Mouse (Mus musculus): Measurements from ENCODE around the gene Ppp6r1. TPM values are rescaled to one million over a fixed set of nuclear protein-coding genes. Genes with fewer than 3 reads are reported as not detected.
"Not testable (repeated sequence)": the region's sequence is repeated elsewhere in the genome, so short reads cannot be mapped to it uniquely, and the experiment has no call there.

The Ppp6r1 gene
- polyA plus RNA-seq, 1 experiment from 2014 or later = 9.0 TPM

GRCm38 (mm10) chr7:4611921-4612341 lies 46.9 kb downstream of the Ppp6r1 start:
- no peak for ATAC-seq (ENCODE audit: insufficient read depth, low FRiP score, low read depth)
- Histone ChIP-seq H3K4me2 (no peak overlapping the region), H3K9me3 (no peaks in the 10 kb centered on the region), H3K27ac (no peak overlapping the region), H3K36me3 (no peaks in the 10 kb centered on the region), H3K9ac (no peak overlapping the region), H3K27me3 (replicated peaks) (no peaks in the 10 kb centered on the region), H3K4me3 (replicated peaks) (no peak overlapping the region), H3K4me1 (no peaks in the 10 kb centered on the region)
- 79% methylated on average over 12 of the region's 12 CpGs for WGBS

DNA sequence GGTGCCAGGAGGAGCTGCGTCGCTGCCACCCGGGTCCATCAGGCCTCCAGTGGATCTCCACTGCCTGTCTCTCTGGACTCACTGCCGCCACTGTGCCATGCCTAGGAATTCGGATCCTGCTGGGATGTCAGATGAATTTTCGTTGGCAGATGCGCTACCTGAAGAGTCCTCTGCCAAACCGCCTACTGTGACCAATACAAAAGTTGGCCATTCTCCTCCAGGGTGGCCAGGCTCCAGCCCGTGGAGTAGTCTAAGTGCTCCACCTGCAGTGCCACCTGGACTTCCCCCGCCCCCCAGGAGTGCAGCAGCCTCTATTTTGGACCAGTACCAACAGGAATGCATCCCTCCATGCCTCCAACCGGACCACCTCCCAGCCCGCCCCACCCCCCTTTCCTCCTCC lies 47.3 kb downstream of the Ppp6r1 start:
- no peak overlapping the region for H3K9ac ChIP-seq
- 78% methylated on average over 12 of the region's 12 CpGs for WGBS
- H3K27me3 ChIP-seq (replicated peaks) = no peaks in the 10 kb centered on the region
- no peak overlapping the region for H3K27ac ChIP-seq
- no peak for ATAC-seq (ENCODE audit: insufficient read depth, low FRiP score, low read depth)
- no peaks in the 10 kb centered on the region for H3K36me3 ChIP-seq
- H3K9me3 ChIP-seq = no peaks in the 10 kb centered on the region
- H3K4me1 ChIP-seq = no peaks in the 10 kb centered on the region
- no peak overlapping the region for H3K4me3 ChIP-seq (replicated peaks)
- no peak overlapping the region for H3K4me2 ChIP-seq

GRCm38 (mm10) chr7:4608002-4608401 lies 50.8 kb downstream of the Ppp6r1 start:
- no peak overlapping the region for H3K9ac ChIP-seq
- H3K4me2 ChIP-seq = no peak overlapping the region
- no peaks in the 10 kb centered on the region for H3K27me3 ChIP-seq (replicated peaks)
- H3K27ac ChIP-seq = no peak overlapping the region
- H3K9me3 ChIP-seq = no peaks in the 10 kb centered on the region
- H3K36me3 ChIP-seq = no peaks in the 10 kb centered on the region
- ATAC-seq (ENCODE audit: insufficient read depth, low FRiP score, low read depth) = no peak
- no peak overlapping the region for H3K4me3 ChIP-seq (replicated peaks)
- H3K4me1 ChIP-seq = no peaks in the 10 kb centered on the region
- WGBS = 62% methylated on average over 5 of the region's 5 CpGs

GRCm38 (mm10) chr7:4603873-4604272 lies 54.9 kb downstream of the Ppp6r1 start, which contains the start of gene Ptprh:
TSS of gene Ptprh (minus strand) at chr7:4604041.
- H3K4me3 ChIP-seq (replicated peaks) = no peak within 1 kb of the TSS
- no peak within 1 kb of the TSS for H3K27ac ChIP-seq
- H3K4me2 ChIP-seq = no peak within 1 kb of the TSS
- H3K27me3 ChIP-seq (replicated peaks) = no peaks in the 10 kb centered on the region
- no peaks in the 10 kb centered on the region for H3K36me3 ChIP-seq
- H3K9ac ChIP-seq = no peak within 1 kb of the TSS
- H3K4me1 ChIP-seq = no peaks in the 10 kb centered on the region
- WGBS = 50% methylated on average over 6 of the region's 6 CpGs
- no peaks in the 10 kb centered on the region for H3K9me3 ChIP-seq
- 0 out of 2 replicates have a peak, but pooled peaks have one; percentile 25 for ATAC-seq (ENCODE audit: insufficient read depth, low FRiP score, low read depth)

- H3K36me3 ChIP-seq = no peaks in the 10 kb centered on the region
- H3K27me3 ChIP-seq (replicated peaks) = no peaks in the 10 kb centered on the region
- no peak overlapping the region for H3K27ac ChIP-seq
- no peak overlapping the region for H3K4me3 ChIP-seq (replicated peaks)
- H3K9ac ChIP-seq = no peak overlapping the region
- no peaks in the 10 kb centered on the region for H3K4me1 ChIP-seq
- no peak overlapping the region for H3K4me2 ChIP-seq
- no peak for ATAC-seq (ENCODE audit: insufficient read depth, low FRiP score, low read depth)
- H3K9me3 ChIP-seq = no peaks in the 10 kb centered on the region
- WGBS = 74% methylated on average over 6 of the region's 6 CpGs
Observed at GRCm38 (mm10) chr7:4602969-4603368, 55.9 kb downstream of the Ppp6r1 start.

GRCm38 (mm10) chr7:4597046-4597445 lies 61.8 kb downstream of the Ppp6r1 start:
- not testable (repeated sequence) for H3K4me2 ChIP-seq; H3K27ac ChIP-seq; H3K4me3 ChIP-seq (replicated peaks); H3K9ac ChIP-seq; H3K9me3 ChIP-seq; ATAC-seq (ENCODE audit: insufficient read depth, low FRiP score, low read depth); H3K4me1 ChIP-seq; H3K36me3 ChIP-seq; H3K27me3 ChIP-seq (replicated peaks)
- WGBS = 73% methylated on average over 4 of the region's 4 CpGs

Other genes with a start within 250 kb of the Ppp6r1 start
- gene Rdh13, start 213.4 kb downstream of the Ppp6r1 start, polyA plus RNA-seq (2015; fragmentation: Nextera tagmentation; extraction: Ambion mirVana) = 27.2 and 27.7 TPM in 2 replicates
- 10.0 and 11.1 TPM in 2 replicates for gene Eps8l1, start 198.3 kb downstream of the Ppp6r1 start, polyA plus RNA-seq (2015; fragmentation: Nextera tagmentation; extraction: Ambion mirVana)
- 51.7 and 53.6 TPM in 2 replicates for gene Ppp1r12c, start 157.3 kb downstream of the Ppp6r1 start, polyA plus RNA-seq (2015; fragmentation: Nextera tagmentation; extraction: Ambion mirVana)
- gene Tnnt1, start 142.6 kb downstream of the Ppp6r1 start, polyA plus RNA-seq (2015; fragmentation: Nextera tagmentation; extraction: Ambion mirVana) = 25.5 and 33.1 TPM in 2 replicates
- gene Tnni3, start 134.8 kb downstream of the Ppp6r1 start, polyA plus RNA-seq (2015; fragmentation: Nextera tagmentation; extraction: Ambion mirVana) = 5.4 and 6.4 TPM in 2 replicates
- gene Dnaaf3, start 126.6 kb downstream of the Ppp6r1 start, polyA plus RNA-seq (2015; fragmentation: Nextera tagmentation; extraction: Ambion mirVana) = 1.3 and 1.7 TPM in 2 replicates
- gene Syt5, start 111.5 kb downstream of the Ppp6r1 start, polyA plus RNA-seq (2015; fragmentation: Nextera tagmentation; extraction: Ambion mirVana) = 7.4 and 7.9 TPM in 2 replicates
- 0.80 and 0.89 TPM in 2 replicates for gene Ptprh, start 55.0 kb downstream of the Ppp6r1 start, polyA plus RNA-seq (2015; fragmentation: Nextera tagmentation; extraction: Ambion mirVana)
- gene Tmem86b, start 27.6 kb downstream of the Ppp6r1 start, polyA plus RNA-seq (2015; fragmentation: Nextera tagmentation; extraction: Ambion mirVana) = 2.4 and 4.8 TPM in 2 replicates
- 83.5 and 94.5 TPM in 2 replicates for gene Hspbp1, start 26.0 kb upstream of the Ppp6r1 start, polyA plus RNA-seq (2015; fragmentation: Nextera tagmentation; extraction: Ambion mirVana)
- 0.94 and 1.3 TPM in 2 replicates for gene Brsk1, start 31.6 kb upstream of the Ppp6r1 start, polyA plus RNA-seq (2015; fragmentation: Nextera tagmentation; extraction: Ambion mirVana)
- gene Tmem150b, start 66.2 kb upstream of the Ppp6r1 start, polyA plus RNA-seq (2015; fragmentation: Nextera tagmentation; extraction: Ambion mirVana) = 0.85 and 0.88 TPM in 2 replicates
- gene Kmt5c, start 81.1 kb upstream of the Ppp6r1 start, polyA plus RNA-seq (2015; fragmentation: Nextera tagmentation; extraction: Ambion mirVana) = 57.2 and 61.4 TPM in 2 replicates
- 66.3 and 70.7 TPM in 2 replicates for gene Cox6b2, start 94.1 kb upstream of the Ppp6r1 start, polyA plus RNA-seq (2015; fragmentation: Nextera tagmentation; extraction: Ambion mirVana)
- not detected in 2 replicates for gene Fam71e2, start 112.3 kb upstream of the Ppp6r1 start, polyA plus RNA-seq (2015; fragmentation: Nextera tagmentation; extraction: Ambion mirVana)
- 0.13 and 0.22 TPM in 2 replicates for gene Il11, start 123.8 kb upstream of the Ppp6r1 start, polyA plus RNA-seq (2015; fragmentation: Nextera tagmentation; extraction: Ambion mirVana)
- 1.2 and 1.4 TPM in 2 replicates for gene Tmem190, start 123.9 kb upstream of the Ppp6r1 start, polyA plus RNA-seq (2015; fragmentation: Nextera tagmentation; extraction: Ambion mirVana)
- 35.4 and 36.4 TPM in 2 replicates for gene Tmem238, start 130.6 kb upstream of the Ppp6r1 start, polyA plus RNA-seq (2015; fragmentation: Nextera tagmentation; extraction: Ambion mirVana)
- gene Rpl28, start 133.9 kb upstream of the Ppp6r1 start, polyA plus RNA-seq (2015; fragmentation: Nextera tagmentation; extraction: Ambion mirVana) = 309 and 356 TPM in 2 replicates
- gene Ube2s, start 153.6 kb upstream of the Ppp6r1 start, polyA plus RNA-seq (2015; fragmentation: Nextera tagmentation; extraction: Ambion mirVana) = 306 and 315 TPM in 2 replicates
- 0.36 and 0.44 TPM in 2 replicates for gene Shisa7, start 185.7 kb upstream of the Ppp6r1 start, polyA plus RNA-seq (2015; fragmentation: Nextera tagmentation; extraction: Ambion mirVana)
- gene Isoc2b, start 211.2 kb upstream of the Ppp6r1 start, polyA plus RNA-seq (2015; fragmentation: Nextera tagmentation; extraction: Ambion mirVana) = 12.9 and 14.4 TPM in 2 replicates
- 1.1 and 1.3 TPM in 2 replicates for gene Isoc2a, start 218.1 kb upstream of the Ppp6r1 start, polyA plus RNA-seq (2015; fragmentation: Nextera tagmentation; extraction: Ambion mirVana)
- not detected in 2 replicates for gene Gm36210, start 247.5 kb upstream of the Ppp6r1 start, polyA plus RNA-seq (2015; fragmentation: Nextera tagmentation; extraction: Ambion mirVana)